Mouse (Mus musculus) CH12.LX (cell line): ENCODE data around the gene Xylt1. TPM values are rescaled to one million over a fixed set of nuclear protein-coding genes. Genes with fewer than 3 reads are reported as not detected.

Source experiments
- DNase-seq: peaks from one replicate; pipeline ENCODE4 v3.0.0-alpha.2; 2013; ENCODE audit errors: extremely low read depth
- H3K27ac ChIP-seq: 2 replicates; pipeline ENCODE4 v1.5.1; 2012; ENCODE audit warnings: low read depth, mild to moderate bottlenecking, control low read depth, moderate library complexity; ENCODE audit not compliant: insufficient read depth
- H3K27me3 ChIP-seq: replicated peaks from 2 replicates; pipeline ENCODE3; 2012; ENCODE audit warnings: inconsistent platforms
- H3K36me3 ChIP-seq, 2 experiments: replicated peaks in 1 of 2; 2 replicates each; pipeline versions ENCODE3 to v1.6.1; 2012; ENCODE audit warnings: inconsistent platforms in 1 of 2, low read length in 1 of 2, mild to moderate bottlenecking in 1 of 2, mixed read lengths in 1 of 2, moderate library complexity in 1 of 2; ENCODE audit not compliant: control insufficient read depth in 1 of 2, insufficient read depth in 1 of 2
- H3K4me1 ChIP-seq, 2 experiments: 2 replicates each; pipeline ENCODE4 v1.6.1; 2012; ENCODE audit warnings: inconsistent platforms in 1 of 2, moderate library complexity in 1 of 2; ENCODE audit not compliant: insufficient read depth in 2 of 2, control insufficient read depth in 1 of 2
- H3K4me2 ChIP-seq: 2 replicates; pipeline ENCODE4 v1.6.1; 2012; ENCODE audit warnings: low read depth, mild to moderate bottlenecking, control low read depth; ENCODE audit not compliant: poor library complexity, insufficient read depth, severe bottlenecking
- H3K4me3 ChIP-seq, 3 experiments: fragments of 150-350 bp in 1 of 3; sonication (generic) in 1 of 3; replicated peaks in 1 of 3; 2 replicates each; pipeline versions ENCODE3 to v1.5.1; 2011 to 2012; ENCODE audit warnings: low read depth in 2 of 3, low read length in 2 of 3, mild to moderate bottlenecking in 2 of 3, moderate library complexity in 2 of 3, control low read depth in 1 of 3, improper control_type of control experiment in 1 of 3, inconsistent platforms in 1 of 3, mixed read lengths in 1 of 3; ENCODE audit not compliant: poor library complexity in 1 of 3
- H3K79me2 ChIP-seq: replicated peaks from 2 replicates; pipeline ENCODE4 v1.6.1; 2012; ENCODE audit warnings: mild to moderate bottlenecking, moderate library complexity; ENCODE audit not compliant: control insufficient read depth, poor library complexity, insufficient read depth, severe bottlenecking; ENCODE audit errors: extremely low read depth
- H3K9ac ChIP-seq: 2 replicates; pipeline ENCODE4 v1.6.1; 2012; ENCODE audit warnings: low read depth, mild to moderate bottlenecking, control low read depth, moderate library complexity; ENCODE audit not compliant: insufficient read depth
- H3K9me3 ChIP-seq: replicated peaks from 2 replicates; pipeline ENCODE3; 2012; ENCODE audit warnings: low read length, inconsistent platforms, mixed read lengths
- BHLHE40 ChIP-seq: IDR thresholded peaks from 2 replicates; pipeline ENCODE4 v1.6.1; 2011; ENCODE audit warnings: mild to moderate bottlenecking, low read depth, low read length, improper control_type of control experiment
- CTCF ChIP-seq, 2 experiments: IDR thresholded peaks in 1 of 2; conservative IDR thresholded peaks in 1 of 2; 2 replicates each; pipeline ENCODE4 v1.5.1; 2011 to 2012; ENCODE audit warnings: low read depth in 2 of 2, low read length in 2 of 2, improper control_type of control experiment in 1 of 2, inconsistent platforms in 1 of 2, mild to moderate bottlenecking in 1 of 2, moderate library complexity in 1 of 2
- EP300 ChIP-seq: IDR thresholded peaks from 2 replicates; pipeline ENCODE4 v1.6.1; 2011; ENCODE audit warnings: low read length, improper control_type of control experiment
- ETS1 ChIP-seq: conservative IDR thresholded peaks from 2 replicates; pipeline ENCODE4 v1.6.1; 2012; ENCODE audit warnings: low read depth, mild to moderate bottlenecking, inconsistent platforms, low read length, improper control_type of control experiment, moderate library complexity
- GABPA ChIP-seq: IDR thresholded peaks from 2 replicates; pipeline ENCODE4 v1.6.1; 2012; ENCODE audit warnings: low read depth, low read length, improper control_type of control experiment, inconsistent platforms; ENCODE audit not compliant: insufficient replicate concordance
- HCFC1 ChIP-seq: IDR thresholded peaks from 2 replicates; pipeline ENCODE4 v1.6.1; 2012; ENCODE audit warnings: low read depth, mild to moderate bottlenecking, inconsistent platforms, low read length, improper control_type of control experiment
- IRF4 ChIP-seq: IDR thresholded peaks from 2 replicates; pipeline ENCODE4 v1.6.1; 2014; ENCODE audit warnings: low read depth, mild to moderate bottlenecking, inconsistent platforms, low read length, improper control_type of control experiment
- JUN ChIP-seq: IDR thresholded peaks from 2 replicates; pipeline ENCODE4 v1.6.1; 2011; ENCODE audit warnings: low read depth, mild to moderate bottlenecking, low read length, improper control_type of control experiment, moderate library complexity; ENCODE audit not compliant: insufficient read depth
- JUND ChIP-seq: conservative IDR thresholded peaks from 2 replicates; pipeline ENCODE4 v1.6.1; 2011; ENCODE audit warnings: low read depth, low read length, improper control_type of control experiment
- MAFK ChIP-seq: IDR thresholded peaks from 2 replicates; pipeline ENCODE4 v1.6.1; 2011; ENCODE audit warnings: low read length, improper control_type of control experiment; ENCODE audit not compliant: insufficient replicate concordance
- MAX ChIP-seq: IDR thresholded peaks from 2 replicates; pipeline ENCODE4 v1.6.1; 2011; ENCODE audit warnings: low read length, improper control_type of control experiment
- MAZ ChIP-seq: IDR thresholded peaks from 2 replicates; pipeline ENCODE4 v1.6.1; 2012; ENCODE audit warnings: low read depth, mild to moderate bottlenecking, inconsistent platforms, low read length, improper control_type of control experiment, moderate library complexity
- MYC ChIP-seq: IDR thresholded peaks from 2 replicates; pipeline ENCODE4 v1.6.1; 2011; ENCODE audit warnings: low read depth, mild to moderate bottlenecking, improper control_type of control experiment, low read length
- NELFE ChIP-seq: IDR thresholded peaks from 2 replicates; pipeline ENCODE4 v1.6.1; 2011; ENCODE audit warnings: low read depth, low read length, improper control_type of control experiment
- NRF1 ChIP-seq: IDR thresholded peaks from 2 replicates; pipeline ENCODE4 v1.6.1; 2014; ENCODE audit warnings: low read depth, mild to moderate bottlenecking, inconsistent platforms, low read length, improper control_type of control experiment, moderate library complexity
- RAD21 ChIP-seq: IDR thresholded peaks from 2 replicates; pipeline ENCODE4 v1.6.1; 2011; ENCODE audit warnings: low read depth, mild to moderate bottlenecking, low read length, improper control_type of control experiment, moderate library complexity
- SMC3 ChIP-seq: IDR thresholded peaks from 2 replicates; pipeline ENCODE4 v1.6.1; 2011; ENCODE audit warnings: low read depth, low read length, improper control_type of control experiment
- TBP ChIP-seq: conservative IDR thresholded peaks from 2 replicates; pipeline ENCODE4 v1.6.1; 2011; ENCODE audit warnings: low read depth, low read length, improper control_type of control experiment
- USF1 ChIP-seq: IDR thresholded peaks from 2 replicates; pipeline ENCODE4 v1.6.1; 2014; ENCODE audit warnings: low read depth, mild to moderate bottlenecking, inconsistent platforms, low read length, improper control_type of control experiment
- USF2 ChIP-seq: conservative IDR thresholded peaks from 2 replicates; pipeline ENCODE4 v1.6.1; 2011; ENCODE audit warnings: low read depth, low read length, improper control_type of control experiment
- ZC3H11A ChIP-seq: IDR thresholded peaks from 2 replicates; pipeline ENCODE4 v1.6.1; 2012; ENCODE audit warnings: low read depth, mild to moderate bottlenecking, inconsistent platforms, low read length, improper control_type of control experiment
- ZKSCAN1 ChIP-seq: IDR thresholded peaks from 2 replicates; pipeline ENCODE4 v1.6.1; 2012; ENCODE audit warnings: low read depth, inconsistent platforms, low read length, improper control_type of control experiment, borderline replicate concordance
- ZMIZ1 ChIP-seq: IDR thresholded peaks from 2 replicates; pipeline ENCODE4 v1.6.1; 2012; ENCODE audit warnings: low read depth, mild to moderate bottlenecking, inconsistent platforms, low read length, improper control_type of control experiment
- dilution Hi-C: fragments of 300-500 bp; cut with MboI; formaldehyde crosslinking; loops from 2 replicates; pipeline ENCODE4 v1.14.3; 2020; ENCODE audit warnings: low sequenced_read_pairs; ENCODE audit not compliant: extremely low pct_unique_long_range_greater_than_20kb, extremely low pct_ligation_motif_present
- in situ Hi-C: fragments of 300-500 bp; cut with MboI; formaldehyde crosslinking; loops from 3 replicates; pipeline ENCODE4 v1.14.3; 2019; ENCODE audit warnings: low sequenced_read_pairs, low pct_ligation_motif_present, low pct_unique_long_range_greater_than_20kb, mixed read lengths
- polyA plus RNA-seq: library from polyadenylated mRNA; unstranded; fragments of >175 nt; gene quantifications from 2 replicates; pipeline ENCODE4 v1.2.1, GENCODE M21; 2012; ENCODE audit warnings: low read depth; ENCODE audit not compliant: insufficient read length
- total RNA-seq, 2 experiments: library from RNA; depleted of rRNA; stranded (reverse); fragments of 300-350 nt in 1 of 2; fragments of >200 nt in 1 of 2; gene quantifications; 2 replicates each; pipeline ENCODE4 v1.2.3; 2012 to 2014

The Xylt1 gene
- total and polyA plus RNA-seq, 3 experiments: 0.38 to 0.84 (median 0.38) TPM

DNA sequence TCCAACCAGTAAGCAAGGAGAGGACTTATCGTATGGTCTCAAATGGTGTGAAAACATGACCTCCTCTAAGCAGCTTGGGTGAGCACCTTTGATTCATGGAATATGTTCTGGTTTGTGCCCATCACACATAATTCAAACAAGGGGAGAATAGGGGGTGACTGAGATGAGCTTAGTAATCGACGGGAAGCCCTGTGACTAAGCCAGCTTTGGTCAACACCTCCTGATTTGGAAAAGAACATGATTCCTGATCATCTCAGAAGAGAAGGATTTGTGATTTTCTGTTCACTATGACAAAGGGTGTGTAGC is 306.2 kb downstream of the Xylt1 start:
- Histone ChIP-seq H3K27ac (no peak overlapping the region), H3K36me3 (no peaks in the 10 kb centered on the region), H3K9ac (no peak overlapping the region), H3K9me3 (no peaks in the 10 kb centered on the region), H3K79me2 (no peaks in the 10 kb centered on the region), H3K27me3 (no peaks in the 10 kb centered on the region), H3K4me3 (no peak overlapping the region), H3K4me2 (no peak overlapping the region), H3K4me1 (peaks cover 2 to 23% of the 10 kb centered on the region in 2 experiments; a peak in 3 of 4 replicates)
- TF ChIP-seq JUN (no peak), USF1 (no peak), RAD21 (no peak), MAZ (no peak), NRF1 (no peak), MAX (no peak), HCFC1 (no peak), IRF4 (no peak), NELFE (no peak), USF2 (no peak), GABPA (no peak), JUND (no peak), EP300 (no peak), MAFK (no peak), ZKSCAN1 (no peak), ZC3H11A (no peak), MYC (no peak), BHLHE40 (no peak), ETS1 (no peak)
- in situ Hi-C loops (no loop called here), dilution Hi-C loops (no loop called here)
- DNase-seq: no peak

DNA sequence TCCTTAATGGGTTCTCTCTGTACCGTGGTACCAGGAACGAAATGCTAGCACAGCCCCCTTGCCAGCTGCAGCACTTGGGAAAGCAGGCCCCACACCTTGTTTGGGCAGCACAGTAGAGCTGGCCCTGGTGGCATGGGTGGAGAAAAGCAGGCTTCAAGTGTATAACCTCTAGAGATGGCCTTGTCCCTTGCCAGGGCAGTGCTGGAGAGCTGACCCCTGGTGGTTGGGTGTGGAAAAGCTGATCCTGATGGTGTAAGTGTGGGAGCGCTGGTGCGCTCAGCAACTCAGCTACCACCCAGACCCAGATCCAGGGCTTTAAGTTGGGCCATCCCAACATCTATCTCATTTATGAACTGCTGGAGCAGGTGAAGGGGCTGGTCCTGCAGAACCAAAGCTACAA is 314.8 kb downstream of the Xylt1 start:
- peaks cover 0 to 8% of the 10 kb centered on the region in 2 experiments; a peak in 1 of 4 replicates for H3K4me1 ChIP-seq
- H3K36me3 ChIP-seq: no peaks in the 10 kb centered on the region
- H3K4me3 ChIP-seq: no peak overlapping the region
- TF ChIP-seq ZMIZ1 (no peak), SMC3 (peak; percentile 58), RAD21 (peak; percentile 41), NELFE (no peak), TBP (no peak), BHLHE40 (no peak), CTCF (conservative IDR thresholded peaks at IDR 0.05 in 1 of 2, IDR thresholded peaks at IDR 0.05 in 1 of 2; ENCODE audit: low read depth in 2 of 2, low read length in 2 of 2) (peak; percentile 11 to 68; a peak in 2 of 4 replicates), ZC3H11A (no peak)
- H3K27ac ChIP-seq: no peak overlapping the region
- H3K79me2 ChIP-seq: no peaks in the 10 kb centered on the region
- H3K9me3 ChIP-seq: no peaks in the 10 kb centered on the region
- dilution Hi-C loops: no loop called here
- H3K4me2 ChIP-seq: no peak overlapping the region
- no peaks in the 10 kb centered on the region for H3K27me3 ChIP-seq
- no peak overlapping the region for H3K9ac ChIP-seq
- in situ Hi-C loops: no loop called here
- peak; percentile 35 for DNase-seq
